Mouse (Mus musculus): ENCODE measurements around the gene Slamf1.

DNA sequence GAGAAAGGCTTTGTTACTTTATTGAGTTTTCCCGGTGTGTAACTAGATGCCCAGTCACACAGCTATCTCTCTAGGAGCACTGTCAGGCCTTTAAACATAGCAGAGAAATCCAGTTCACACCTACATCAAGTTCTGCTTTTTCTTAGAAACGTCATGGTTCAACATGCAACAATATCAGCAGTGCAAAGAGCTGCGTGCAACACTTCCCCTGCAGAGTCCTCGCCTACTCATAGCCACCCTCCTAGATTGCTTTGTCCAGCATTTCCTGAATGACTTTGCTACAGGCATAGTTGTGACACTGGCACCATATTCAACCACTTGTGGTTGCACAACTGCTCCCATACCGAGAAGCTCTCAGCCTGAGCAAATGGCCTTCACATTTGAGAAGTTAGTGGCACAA lies 82.5 kb downstream of the Slamf1 start:
- TF ChIP-seq ZC3H11A (IDR thresholded peaks at IDR 0.05; ENCODE audit: low read depth, low read length) (no peak), POLR2A (IDR thresholded peaks at IDR 0.05; ENCODE audit: control insufficient read depth in 1 of 2, insufficient read depth in 1 of 2, low read depth in 1 of 2, low read length in 2 of 2, poor library complexity in 1 of 2) (no peak), MAZ (IDR thresholded peaks at IDR 0.05; ENCODE audit: low read depth, low read length) (no peak), CTCF (IDR thresholded peaks at IDR 0.05 in 2 of 3, conservative IDR thresholded peaks at IDR 0.05 in 1 of 3; ENCODE audit: control insufficient read depth in 1 of 3, insufficient read depth in 1 of 3, low read depth in 2 of 3, low read length in 3 of 3, poor library complexity in 1 of 3, severe bottlenecking in 1 of 3) (no peak), POLR2AphosphoS2 (IDR thresholded peaks at IDR 0.05; ENCODE audit: low read length) (no peak), GATA1 (IDR thresholded peaks at IDR 0.05; ENCODE audit: low read depth, low read length) (no peak)

All from MEL (cell line).